Mouse (Mus musculus) gastrocnemius, postnatal 36 days (tissue): ENCODE results near the gene Eef1akmt1. TPM values are rescaled to one million over a fixed set of nuclear protein-coding genes. Genes with fewer than 3 reads are reported as not detected.
A peak's percentile ranks its signal among the peaks of the same experiment; 100 is the strongest.

Experiments used
- DNase-seq, 2 experiments: peaks; one replicate each; pipeline ENCODE4 v3.0.0; 2022
- intact Hi-C: fragments of 180-260 bp; cut with DNase I; formaldehyde crosslinking; loops from one replicate; pipeline ENCODE4 v1.15.1; 2025
- long read RNA-seq, 2 experiments: library from polyadenylated mRNA; stranded (forward); transcript quantifications; one replicate each; pipeline ENCODE4 v2.0.0; 2021
- total RNA-seq, 2 experiments: library from RNA; stranded (reverse); gene quantifications; 2 replicates each; pipeline ENCODE4 v1.2.3; 2021

The Eef1akmt1 gene
- 10 to 100 TPM; 23.7 to 29.9 TPM for total RNA-seq
- long read RNA-seq, experiment 1, transcript Eef1akmt1-201 (5 exons, 880 nt) = major isoform, 32 of 47 reads
- long read RNA-seq, experiment 1, partial matches to known transcripts = 11 of 47 reads
- long read RNA-seq, experiment 1, other reads (novel, unspliced or antisense) = 4 of 47 reads
- long read RNA-seq, experiment 2, transcript Eef1akmt1-201 (5 exons, 880 nt) = major isoform, 53 of 70 reads
- long read RNA-seq, experiment 2, partial matches to known transcripts = 13 of 70 reads
- long read RNA-seq, experiment 2, other reads (novel, unspliced or antisense) = 4 of 70 reads

- intact Hi-C loops = loop anchor here (5.0 kb wide), 1 partner anchor 44 kb away; no protein-coding TSS in a partner anchor
- DNase-seq = peak; percentile 94 to 97
Measured at GRCm38 (mm10) chr14:57571155-57572133, at the start of gene Eef1akmt1. TSS of gene Eef1akmt1 (minus strand) at chr14:57571612.

- DNase-seq = no peak
- intact Hi-C loops = loop anchor here (10.0 kb wide), 1 partner anchor 246 kb away; no protein-coding TSS in a partner anchor
Measured at GRCm38 (mm10) chr14:57620598-57621236, 49.3 kb upstream of the Eef1akmt1 start.

- intact Hi-C loops = no loop called here
- peak in 1 of 2 experiments; percentile 13 for DNase-seq
Measured at GRCm38 (mm10) chr14:57619487-57619886, 48.1 kb upstream of the Eef1akmt1 start.

- no peak for DNase-seq
- intact Hi-C loops = loop anchor here (2.0 kb wide), 1 partner anchor 85 kb away; no protein-coding TSS in a partner anchor
Measured at GRCm38 (mm10) chr14:57617675-57618074, 46.3 kb upstream of the Eef1akmt1 start.

- intact Hi-C loops = loop anchor here (2.0 kb wide), 1 partner anchor 84 kb away; no protein-coding TSS in a partner anchor
- no peak for DNase-seq
Measured at GRCm38 (mm10) chr14:57616339-57616965, 45.0 kb upstream of the Eef1akmt1 start.

- intact Hi-C loops = loop anchor here (2.0 kb wide), 1 partner anchor 83 kb away; no protein-coding TSS in a partner anchor
- DNase-seq = no peak
Measured at GRCm38 (mm10) chr14:57615828-57616227, 44.4 kb upstream of the Eef1akmt1 start.

GRCm38 (mm10) chr14:57611034-57611433, 39.6 kb upstream of the Eef1akmt1 start:
- no peak for DNase-seq
- intact Hi-C loops = no loop called here

- intact Hi-C loops = no loop called here
- DNase-seq = no peak
Measured at GRCm38 (mm10) chr14:57609816-57610329, 38.5 kb upstream of the Eef1akmt1 start.

GRCm38 (mm10) chr14:57607500-57607899, 36.1 kb upstream of the Eef1akmt1 start:
- DNase-seq = peak; percentile 93 to 99
- intact Hi-C loops = no loop called here

- intact Hi-C loops = no loop called here
- no peak for DNase-seq
Measured at GRCm38 (mm10) chr14:57606663-57607365, 35.4 kb upstream of the Eef1akmt1 start.

- intact Hi-C loops = no loop called here
- no peak for DNase-seq
Measured at GRCm38 (mm10) chr14:57593279-57593678, 21.9 kb upstream of the Eef1akmt1 start.

- no peak for DNase-seq
- intact Hi-C loops = no loop called here
Measured at GRCm38 (mm10) chr14:57591830-57592229, 20.4 kb upstream of the Eef1akmt1 start.

- DNase-seq = no peak
- intact Hi-C loops = no loop called here
Measured at GRCm38 (mm10) chr14:57576364-57577060, 5.1 kb upstream of the Eef1akmt1 start.

GRCm38 (mm10) chr14:57574792-57575587, 3.6 kb upstream of the Eef1akmt1 start:
- no peak for DNase-seq
- intact Hi-C loops = loop anchor here (5.0 kb wide), 1 partner anchor 48 kb away; no protein-coding TSS in a partner anchor

GRCm38 (mm10) chr14:57565626-57566025, 5.8 kb downstream of the Eef1akmt1 start:
- intact Hi-C loops = no loop called here
- no peak for DNase-seq

GRCm38 (mm10) chr14:57556922-57557321, 14.5 kb downstream of the Eef1akmt1 start:
- intact Hi-C loops = no loop called here
- DNase-seq = no peak

GRCm38 (mm10) chr14:57555471-57556070, 15.8 kb downstream of the Eef1akmt1 start:
- intact Hi-C loops = no loop called here

More at GRCm38 (mm10) chr14:57555471-57556070, 15.8 kb downstream of the Eef1akmt1 start:
- DNase-seq = no peak
